Mouse (Mus musculus): ENCODE data around the gene Slc27a5. TPM values are rescaled to one million over a fixed set of nuclear protein-coding genes. Genes with fewer than 3 reads are reported as not detected.

Gene Slc27a5
- not detected for total RNA-seq (2021)

- no peak for DNase-seq (ENCODE audit: low spot score)
- intact Hi-C loops (cut with DNase I): no loop called here
These were observed at the start of gene Slc27a5 for GRCm38 (mm10) chr7:12998053-12998452. Gene Slc27a5 (minus strand): TSS chr7:12998192.

- no peak for DNase-seq (ENCODE audit: low spot score)
- intact Hi-C loops (cut with DNase I): loop anchor here (1.0 to 2.0 kb wide), 2 partner anchors 37 to 137 kb away; no protein-coding TSS in a partner anchor
These were observed 48.1 kb upstream of the Slc27a5 start for GRCm38 (mm10) chr7:13046084-13046483.

- intact Hi-C loops (cut with DNase I): no loop called here
- DNase-seq (ENCODE audit: low spot score): no peak
These were observed 46.2 kb upstream of the Slc27a5 start for GRCm38 (mm10) chr7:13044254-13044625.

- intact Hi-C loops (cut with DNase I): no loop called here
- no peak for DNase-seq (ENCODE audit: low spot score)
These were observed 45.7 kb upstream of the Slc27a5 start for GRCm38 (mm10) chr7:13043445-13044253.

- DNase-seq (ENCODE audit: low spot score): no peak
- intact Hi-C loops (cut with DNase I): no loop called here
These were observed 45.1 kb upstream of the Slc27a5 start for GRCm38 (mm10) chr7:13043120-13043444.

- no peak for DNase-seq (ENCODE audit: low spot score)
- intact Hi-C loops (cut with DNase I): no loop called here
These were observed 44.5 kb upstream of the Slc27a5 start for GRCm38 (mm10) chr7:13042511-13042910.

GRCm38 (mm10) chr7:13041256-13041655 lies 43.3 kb upstream of the Slc27a5 start:
- no peak for DNase-seq (ENCODE audit: low spot score)
- intact Hi-C loops (cut with DNase I): no loop called here

GRCm38 (mm10) chr7:13039181-13039580 lies 41.2 kb upstream of the Slc27a5 start:
- no peak for DNase-seq (ENCODE audit: low spot score)
- intact Hi-C loops (cut with DNase I): loop anchor here (10.0 kb wide), 1 partner anchor 564 kb away; the partner anchor contains the start of gene Zfp606

GRCm38 (mm10) chr7:13038621-13039169 lies 40.7 kb upstream of the Slc27a5 start:
- DNase-seq (ENCODE audit: low spot score): no peak
- intact Hi-C loops (cut with DNase I): loop anchor here (10.0 kb wide), 1 partner anchor 564 kb away; the partner anchor contains the start of gene Zfp606

GRCm38 (mm10) chr7:13037901-13038555 lies 40.0 kb upstream of the Slc27a5 start, which contains the start of gene Ube2m:
Gene Ube2m (minus strand): TSS chr7:13038275.
- intact Hi-C loops (cut with DNase I): loop anchor here (10.0 kb wide), 1 partner anchor 563 kb away; the partner anchor contains the start of gene Zfp606
- DNase-seq (ENCODE audit: low spot score): peak; percentile 95

GRCm38 (mm10) chr7:13037366-13037765 lies 39.4 kb upstream of the Slc27a5 start:
- no peak for DNase-seq (ENCODE audit: low spot score)
- intact Hi-C loops (cut with DNase I): loop anchor here (10.0 kb wide), 1 partner anchor 563 kb away; the partner anchor contains the start of gene Zfp606

GRCm38 (mm10) chr7:13036806-13037205 lies 38.8 kb upstream of the Slc27a5 start:
- DNase-seq (ENCODE audit: low spot score): no peak
- intact Hi-C loops (cut with DNase I): loop anchor here (10.0 kb wide), 1 partner anchor 562 kb away; the partner anchor contains the start of gene Zfp606

- DNase-seq (ENCODE audit: low spot score): no peak
- intact Hi-C loops (cut with DNase I): loop anchor here (2.0 to 10.0 kb wide), 2 partner anchors 19 to 561 kb away; partner anchors contain the start of genes Mzf1 and Zfp606
These were observed 37.3 kb upstream of the Slc27a5 start for GRCm38 (mm10) chr7:13035211-13035855.

- peak; percentile 95 for DNase-seq (ENCODE audit: low spot score)
- intact Hi-C loops (cut with DNase I): loop anchor here (2.0 to 10.0 kb wide), 2 partner anchors 20 to 560 kb away; partner anchors contain the start of genes Mzf1 and Zfp606
These were observed 36.4 kb upstream of the Slc27a5 start, which contains the start of gene Chmp2a for GRCm38 (mm10) chr7:13034148-13034977. Gene Chmp2a (minus strand): TSS chr7:13034807.

GRCm38 (mm10) chr7:13033451-13034147 lies 35.6 kb upstream of the Slc27a5 start:
- DNase-seq (ENCODE audit: low spot score): no peak
- intact Hi-C loops (cut with DNase I): loop anchor here (2.0 to 10.0 kb wide), 2 partner anchors 21 to 559 kb away; partner anchors contain the start of genes Mzf1 and Zfp606

GRCm38 (mm10) chr7:13032541-13032940 lies 34.5 kb upstream of the Slc27a5 start:
- no peak for DNase-seq (ENCODE audit: low spot score)
- intact Hi-C loops (cut with DNase I): loop anchor here (10.0 kb wide), 1 partner anchor 558 kb away; the partner anchor contains the start of gene Zfp606

- DNase-seq (ENCODE audit: low spot score): no peak
- intact Hi-C loops (cut with DNase I): loop anchor here (10.0 kb wide), 1 partner anchor 557 kb away; the partner anchor contains the start of gene Zfp606
These were observed 34.0 kb upstream of the Slc27a5 start for GRCm38 (mm10) chr7:13031983-13032382.

- no peak for DNase-seq (ENCODE audit: low spot score)
- intact Hi-C loops (cut with DNase I): loop anchor here (10.0 kb wide), 1 partner anchor 556 kb away; the partner anchor contains the start of gene Zfp606
These were observed 33.1 kb upstream of the Slc27a5 start for GRCm38 (mm10) chr7:13031069-13031468.

Measured in heart, postnatal 25 days (tissue).